Mouse (Mus musculus) embryonic facial prominence, embryonic 15.5 days (tissue): Measurements from ENCODE around the gene Odf3l1. TPM values are rescaled to one million over a fixed set of nuclear protein-coding genes. Genes with fewer than 3 reads are reported as not detected.

Experiments
- ATAC-seq: fragments of 200-750 bp; cut with Nextera tagmentation; 2 replicates; pipeline ENCODE4 v1.8.0; 2017; ENCODE audit warnings: low read depth, moderate TSS enrichment; ENCODE audit not compliant: insufficient number of reproducible peaks, low FRiP score, low TSS enrichment
- H3K27ac ChIP-seq: fragments of 300-500 bp; sonication (generic); replicated peaks from 2 replicates; pipeline ENCODE4 v1.5.1; 2015; ENCODE audit warnings: mild to moderate bottlenecking, inconsistent platforms
- H3K27me3 ChIP-seq: fragments of 300-500 bp; sonication (generic); 2 replicates; pipeline ENCODE4 v1.6.1; 2015; ENCODE audit warnings: inconsistent platforms
- H3K36me3 ChIP-seq: fragments of 300-500 bp; sonication (generic); 2 replicates; pipeline ENCODE4 v1.6.1; 2015; ENCODE audit warnings: mild to moderate bottlenecking, inconsistent platforms
- H3K4me1 ChIP-seq: fragments of 300-500 bp; sonication (generic); 2 replicates; pipeline ENCODE4 v1.6.1; 2015; ENCODE audit warnings: inconsistent platforms
- H3K4me2 ChIP-seq: fragments of 300-500 bp; sonication (generic); replicated peaks from 2 replicates; pipeline ENCODE4 v1.6.1; 2015; ENCODE audit warnings: mild to moderate bottlenecking, inconsistent platforms
- H3K4me3 ChIP-seq: fragments of 300-500 bp; sonication (generic); replicated peaks from 2 replicates; pipeline ENCODE4 v1.5.1; 2015; ENCODE audit warnings: mild to moderate bottlenecking, inconsistent platforms
- H3K9ac ChIP-seq: fragments of 300-500 bp; sonication (generic); 2 replicates; pipeline ENCODE4 v1.6.1; 2015; ENCODE audit warnings: inconsistent platforms
- H3K9me3 ChIP-seq: fragments of 300-500 bp; sonication (generic); replicated peaks from 2 replicates; pipeline ENCODE4 v1.6.1; 2016; ENCODE audit warnings: inconsistent platforms
- WGBS: fragments of 180-500 bp; shearing (Covaris S2); methylation state at CpG from one replicate; pipeline ENCODE4 v1.1.7; 2015; 5-methylcytosine and 5-hydroxymethylcytosine counted together
- polyA plus RNA-seq: library from polyadenylated mRNA; unstranded; fragments of >200 nt; fragmentation: Nextera tagmentation; extraction: Ambion mirVana; gene quantifications from 2 replicates; pipeline ENCODE4 v1.2.1, GENCODE M21; 2015

Gene Odf3l1
- polyA plus RNA-seq, 1 experiment from 2014 or later, result 1.1 TPM

GRCm38 (mm10) chr9:56893313-56893712, 28.8 kb upstream of the Odf3l1 start:
- WGBS, result 67% methylated on average over 8 of the region's 8 CpGs
- peaks cover 19% of the 10 kb centered on the region for H3K4me1 ChIP-seq
- no peaks in the 10 kb centered on the region for H3K9me3 ChIP-seq
- H3K9ac ChIP-seq, result no peak overlapping the region
- ATAC-seq, result no peak
- no peak overlapping the region for H3K4me3 ChIP-seq
- H3K4me2 ChIP-seq, result no peak overlapping the region
- no peaks in the 10 kb centered on the region for H3K27me3 ChIP-seq
- peaks cover 27% of the 10 kb centered on the region for H3K36me3 ChIP-seq
- H3K27ac ChIP-seq, result no peak overlapping the region

- H3K27me3 ChIP-seq, result no peaks in the 10 kb centered on the region
- 0 out of 2 replicates have a peak overlapping the region, but pooled peaks have one; percentile 51 for H3K27ac ChIP-seq
- H3K9ac ChIP-seq, result no peak overlapping the region
- H3K4me2 ChIP-seq, result no peak overlapping the region
- WGBS, result 81% methylated on average over 10 of the region's 10 CpGs
- no peak for ATAC-seq
- peaks cover 19% of the 10 kb centered on the region for H3K4me1 ChIP-seq
- no peaks in the 10 kb centered on the region for H3K9me3 ChIP-seq
- H3K36me3 ChIP-seq, result peaks cover 39% of the 10 kb centered on the region
- H3K4me3 ChIP-seq, result no peak overlapping the region
These were observed 27.6 kb upstream of the Odf3l1 start for GRCm38 (mm10) chr9:56892111-56892510.

GRCm38 (mm10) chr9:56891517-56892011, 27.1 kb upstream of the Odf3l1 start:
- peaks cover 45% of the 10 kb centered on the region for H3K36me3 ChIP-seq
- no peaks in the 10 kb centered on the region for H3K27me3 ChIP-seq
- H3K4me3 ChIP-seq, result no peak overlapping the region
- H3K4me2 ChIP-seq, result peak overlapping the region; percentile 42
- H3K4me1 ChIP-seq, result peaks cover 19% of the 10 kb centered on the region
- H3K9ac ChIP-seq, result no peak overlapping the region
- WGBS, result 32% methylated on average over 12 of the region's 12 CpGs
- 0 out of 2 replicates have a peak overlapping the region, but pooled peaks have one; percentile 51 for H3K27ac ChIP-seq
- no peaks in the 10 kb centered on the region for H3K9me3 ChIP-seq
- no peak; the same call in 1 of the 2 replicates for ATAC-seq

- H3K36me3 ChIP-seq, result peaks cover 54% of the 10 kb centered on the region
- no peaks in the 10 kb centered on the region for H3K9me3 ChIP-seq
- no peaks in the 10 kb centered on the region for H3K27me3 ChIP-seq
- WGBS, result 70% methylated on average over 11 of the region's 11 CpGs
- no peak overlapping the region for H3K4me3 ChIP-seq
- peaks cover 19% of the 10 kb centered on the region for H3K4me1 ChIP-seq
- H3K9ac ChIP-seq, result no peak overlapping the region
- no peak overlapping the region for H3K4me2 ChIP-seq
- ATAC-seq, result no peak
- no peak overlapping the region for H3K27ac ChIP-seq
These were observed 26.2 kb upstream of the Odf3l1 start for GRCm38 (mm10) chr9:56890522-56891250.

GRCm38 (mm10) chr9:56889817-56890216, 25.3 kb upstream of the Odf3l1 start:
- no peak overlapping the region for H3K4me3 ChIP-seq
- H3K4me1 ChIP-seq, result peaks cover 19% of the 10 kb centered on the region
- peak overlapping the region; percentile 21; the same call in 1 of the 2 replicates for H3K4me2 ChIP-seq
- no peak overlapping the region for H3K27ac ChIP-seq
- no peaks in the 10 kb centered on the region for H3K9me3 ChIP-seq
- H3K27me3 ChIP-seq, result no peaks in the 10 kb centered on the region
- H3K9ac ChIP-seq, result no peak overlapping the region
- WGBS, result 13% methylated on average over 14 of the region's 14 CpGs
- H3K36me3 ChIP-seq, result peaks cover 57% of the 10 kb centered on the region
- ATAC-seq, result peak; percentile 26; the same call in 1 of the 2 replicates

GRCm38 (mm10) chr9:56887581-56887980, 23.1 kb upstream of the Odf3l1 start:
- peaks cover 43% of the 10 kb centered on the region for H3K36me3 ChIP-seq
- peaks cover 21% of the 10 kb centered on the region for H3K4me1 ChIP-seq
- no peak overlapping the region for H3K9ac ChIP-seq
- no peak for ATAC-seq
- no peak overlapping the region for H3K27ac ChIP-seq
- 91% methylated on average over 16 of the region's 16 CpGs for WGBS
- H3K4me2 ChIP-seq, result no peak overlapping the region
- no peaks in the 10 kb centered on the region for H3K27me3 ChIP-seq
- H3K4me3 ChIP-seq, result no peak overlapping the region
- no peaks in the 10 kb centered on the region for H3K9me3 ChIP-seq

- H3K36me3 ChIP-seq, result peaks cover 42% of the 10 kb centered on the region
These were observed 22.1 kb upstream of the Odf3l1 start for GRCm38 (mm10) chr9:56886601-56887000.

GRCm38 (mm10) chr9:56886113-56886512, 21.6 kb upstream of the Odf3l1 start:
- ATAC-seq, result no peak
- WGBS, result 53% methylated on average over 13 of the region's 13 CpGs
- H3K9ac ChIP-seq, result no peak overlapping the region
- H3K4me1 ChIP-seq, result peaks cover 29% of the 10 kb centered on the region
- H3K4me3 ChIP-seq, result no peak overlapping the region
- no peaks in the 10 kb centered on the region for H3K27me3 ChIP-seq
- H3K36me3 ChIP-seq, result peaks cover 42% of the 10 kb centered on the region
- no peak overlapping the region for H3K27ac ChIP-seq
- no peak overlapping the region for H3K4me2 ChIP-seq
- H3K9me3 ChIP-seq, result no peaks in the 10 kb centered on the region

More at GRCm38 (mm10) chr9:56886601-56887000, 22.1 kb upstream of the Odf3l1 start:
- Histone ChIP-seq H3K4me3 (no peak overlapping the region), H3K4me2 (no peak overlapping the region), H3K27ac (no peak overlapping the region), H3K9me3 (no peaks in the 10 kb centered on the region), H3K27me3 (no peaks in the 10 kb centered on the region), H3K4me1 (peaks cover 26% of the 10 kb centered on the region), H3K9ac (no peak overlapping the region)
- ATAC-seq, result no peak
- whole genome bisulfite sequencing, result 90% methylated on average over 15 of the region's 15 CpGs

GRCm38 (mm10) chr9:56884328-56884727, 19.8 kb upstream of the Odf3l1 start:
- 80% methylated on average over 4 of the region's 4 CpGs for WGBS
- Histone ChIP-seq H3K9ac (no peak overlapping the region), H3K27ac (no peak overlapping the region), H3K9me3 (no peaks in the 10 kb centered on the region), H3K4me1 (peaks cover 41% of the 10 kb centered on the region), H3K36me3 (peaks cover 42% of the 10 kb centered on the region), H3K4me2 (no peak overlapping the region), H3K27me3 (no peaks in the 10 kb centered on the region), H3K4me3 (no peak overlapping the region)
- ATAC-seq, result no peak

- H3K4me3 ChIP-seq, result no peak overlapping the region
- no peaks in the 10 kb centered on the region for H3K27me3 ChIP-seq
- no peak overlapping the region for H3K9ac ChIP-seq
- WGBS, result 74% methylated on average over 7 of the region's 7 CpGs
- H3K36me3 ChIP-seq, result peaks cover 34% of the 10 kb centered on the region
- H3K4me1 ChIP-seq, result peaks cover 41% of the 10 kb centered on the region
- no peak overlapping the region for H3K27ac ChIP-seq
- no peak for ATAC-seq
- H3K4me2 ChIP-seq, result no peak overlapping the region
- no peaks in the 10 kb centered on the region for H3K9me3 ChIP-seq
These were observed 19.0 kb upstream of the Odf3l1 start for GRCm38 (mm10) chr9:56883470-56883869.

GRCm38 (mm10) chr9:56882818-56883217, 18.3 kb upstream of the Odf3l1 start:
- Histone ChIP-seq H3K36me3 (peaks cover 28% of the 10 kb centered on the region), H3K4me3 (no peak overlapping the region), H3K4me1 (peaks cover 41% of the 10 kb centered on the region), H3K27me3 (no peaks in the 10 kb centered on the region), H3K4me2 (no peak overlapping the region), H3K27ac (peak overlapping the region; percentile 58), H3K9ac (no peak overlapping the region), H3K9me3 (no peaks in the 10 kb centered on the region)
- peak; percentile 12; the same call in 1 of the 2 replicates for ATAC-seq
- 55% methylated on average over 12 of the region's 12 CpGs for WGBS
